Mouse (Mus musculus) cerebellum, adult 2 months (tissue): Measurements from ENCODE around the gene Mark4. TPM values are rescaled to one million over a fixed set of nuclear protein-coding genes. Genes with fewer than 3 reads are reported as not detected.

Experiments
- DNase-seq, 2 experiments: peaks; one replicate each; pipeline ENCODE4 v3.0.0; 2021
- H3K27ac ChIP-seq: fragments of 200-500 bp; 2 replicates; pipeline ENCODE4 v1.5.1; 2012; ENCODE audit warnings: low read length, control low read depth, inconsistent platforms; ENCODE audit not compliant: insufficient read depth
- H3K27me3 ChIP-seq: fragments of 200-500 bp; 2 replicates; pipeline ENCODE4 v1.6.1; 2012; ENCODE audit warnings: inconsistent platforms, mild to moderate bottlenecking, low read length, moderate library complexity; ENCODE audit not compliant: control insufficient read depth, insufficient read depth
- H3K4me1 ChIP-seq: fragments of 200-500 bp; 2 replicates; pipeline ENCODE4 v1.6.1; 2011; ENCODE audit warnings: low read length; ENCODE audit not compliant: control insufficient read depth, insufficient read depth
- H3K4me3 ChIP-seq: fragments of 200-500 bp; replicated peaks from 2 replicates; pipeline ENCODE3; 2011; ENCODE audit warnings: mild to moderate bottlenecking, low read depth, low read length, control low read depth; ENCODE audit not compliant: insufficient read depth
- CTCF ChIP-seq: fragments of 200-500 bp; IDR thresholded peaks from 2 replicates; pipeline ENCODE4 v1.5.1; 2011; ENCODE audit warnings: low read depth, mild to moderate bottlenecking, control low read depth, low read length, moderate library complexity, borderline replicate concordance; ENCODE audit not compliant: insufficient read depth
- POLR2A ChIP-seq: fragments of 200-500 bp; IDR thresholded peaks from 2 replicates; pipeline ENCODE4 v1.6.1; 2011; ENCODE audit warnings: low read length, control low read depth, borderline replicate concordance; ENCODE audit not compliant: insufficient read depth
- WGBS: fragments of 180-500 bp; shearing (Covaris S2); methylation state at CpG from one replicate; pipeline ENCODE4 v1.1.7; 2018; 5-methylcytosine and 5-hydroxymethylcytosine counted together
- polyA plus RNA-seq: library from polyadenylated mRNA; depleted of rRNA; stranded (reverse); fragments of >200 nt; gene quantifications from 2 replicates; pipeline ENCODE4 v1.2.3, GENCODE M21; 2012

Gene Mark4
- polyA plus RNA-seq, 1 experiment, result 50.3 TPM

- TF ChIP-seq CTCF (no peak), POLR2A (no peak)
- Histone ChIP-seq H3K4me3 (no peak overlapping the region), H3K27me3 (no peaks in the 10 kb centered on the region), H3K27ac (no peak overlapping the region), H3K4me1 (no peaks in the 10 kb centered on the region)
- no peak for DNase-seq
- WGBS, result 84% methylated on average over 6 of the region's 6 CpGs
These were observed 31.7 kb downstream of the Mark4 start for GRCm38 (mm10) chr7:19426888-19427287.

GRCm38 (mm10) chr7:19426349-19426748 lies 32.3 kb downstream of the Mark4 start:
- 81% methylated on average over 6 of the region's 6 CpGs for WGBS
- no peaks in the 10 kb centered on the region for H3K4me1 ChIP-seq
- no peak overlapping the region for H3K27ac ChIP-seq
- no peaks in the 10 kb centered on the region for H3K27me3 ChIP-seq
- no peak overlapping the region for H3K4me3 ChIP-seq
- DNase-seq, result no peak
- TF ChIP-seq CTCF, result no peak
- no peak for TF ChIP-seq POLR2A

GRCm38 (mm10) chr7:19424051-19424450 lies 34.6 kb downstream of the Mark4 start:
- no peak for DNase-seq
- 61% methylated on average over 4 of the region's 4 CpGs for WGBS

GRCm38 (mm10) chr7:19423083-19423482 lies 35.5 kb downstream of the Mark4 start:
- H3K27ac ChIP-seq, result no peak overlapping the region
- H3K4me3 ChIP-seq, result no peak overlapping the region
- no peak for DNase-seq
- WGBS, result 91% methylated on average over 3 of the region's 3 CpGs
- H3K27me3 ChIP-seq, result no peaks in the 10 kb centered on the region
- TF ChIP-seq CTCF (no peak), POLR2A (no peak)
- H3K4me1 ChIP-seq, result no peaks in the 10 kb centered on the region

More at GRCm38 (mm10) chr7:19424051-19424450, 34.6 kb downstream of the Mark4 start:
- no peak overlapping the region for H3K27ac ChIP-seq
- no peaks in the 10 kb centered on the region for H3K27me3 ChIP-seq
- no peaks in the 10 kb centered on the region for H3K4me1 ChIP-seq
- TF ChIP-seq POLR2A (no peak), CTCF (no peak)
- no peak overlapping the region for H3K4me3 ChIP-seq

- peak overlapping the region; percentile 64 for H3K4me3 ChIP-seq
- H3K27ac ChIP-seq, result no peak overlapping the region
- no peak for TF ChIP-seq CTCF
- peak; percentile 84 to 89 for DNase-seq
- H3K4me1 ChIP-seq, result no peaks in the 10 kb centered on the region
- no peaks in the 10 kb centered on the region for H3K27me3 ChIP-seq
- 11% methylated on average over 43 of the region's 43 CpGs for WGBS
These were observed 37.6 kb downstream of the Mark4 start for GRCm38 (mm10) chr7:19420821-19421636.

- H3K4me1 ChIP-seq, result no peaks in the 10 kb centered on the region
- no peak overlapping the region for H3K4me3 ChIP-seq
- no peaks in the 10 kb centered on the region for H3K27me3 ChIP-seq
- no peak for DNase-seq
- 8% methylated on average over 28 of the region's 28 CpGs for WGBS
- no peak overlapping the region for H3K27ac ChIP-seq
- no peak for TF ChIP-seq CTCF
- TF ChIP-seq POLR2A, result no peak
These were observed 38.5 kb downstream of the Mark4 start for GRCm38 (mm10) chr7:19420121-19420520.

GRCm38 (mm10) chr7:19416590-19416989 lies 42.0 kb downstream of the Mark4 start:
- no peak overlapping the region for H3K27ac ChIP-seq
- 67% methylated on average over 15 of the region's 15 CpGs for WGBS

GRCm38 (mm10) chr7:19413525-19413924 lies 45.1 kb downstream of the Mark4 start:
- 75% methylated on average over 3 of the region's 3 CpGs for WGBS

More at GRCm38 (mm10) chr7:19416590-19416989, 42.0 kb downstream of the Mark4 start:
- DNase-seq, result no peak
- H3K27me3 ChIP-seq, result no peaks in the 10 kb centered on the region
- no peaks in the 10 kb centered on the region for H3K4me1 ChIP-seq
- no peak for TF ChIP-seq POLR2A
- no peak for TF ChIP-seq CTCF
- no peak overlapping the region for H3K4me3 ChIP-seq

More at GRCm38 (mm10) chr7:19413525-19413924, 45.1 kb downstream of the Mark4 start:
- H3K4me1 ChIP-seq, result no peaks in the 10 kb centered on the region
- H3K27ac ChIP-seq, result no peak overlapping the region
- DNase-seq, result no peak
- TF ChIP-seq CTCF (no peak), POLR2A (no peak)
- H3K4me3 ChIP-seq, result no peak overlapping the region
- no peaks in the 10 kb centered on the region for H3K27me3 ChIP-seq
